Mouse (Mus musculus) C2C12 (cell line): Measurements from ENCODE around the gene Cmklr1. TPM values are rescaled to one million over a fixed set of nuclear protein-coding genes. Genes with fewer than 3 reads are reported as not detected.

Experiments
- H3K27me3 ChIP-seq: one replicate; pipeline ENCODE4 v1.6.1; 2011; ENCODE audit not compliant: control insufficient read depth, insufficient read depth, insufficient read length
- H3K36me3 ChIP-seq: one replicate; pipeline ENCODE4 v1.6.1; 2011; ENCODE audit not compliant: control insufficient read depth, insufficient read depth
- H3K4me3 ChIP-seq: one replicate; pipeline ENCODE4 v1.5.1; 2011; ENCODE audit warnings: mild to moderate bottlenecking, control low read depth; ENCODE audit not compliant: poor library complexity, insufficient read depth, severe bottlenecking
- H3K79me2 ChIP-seq: one replicate; pipeline ENCODE4 v1.6.1; 2011; ENCODE audit not compliant: control insufficient read depth, insufficient read depth
- H3K79me3 ChIP-seq: one replicate; pipeline ENCODE4 v1.6.1; 2011; ENCODE audit warnings: low read depth, control low read depth
- H3ac ChIP-seq: one replicate; pipeline ENCODE3; 2011; ENCODE audit warnings: low read depth; ENCODE audit not compliant: control insufficient read depth, insufficient read length
- CEBPB ChIP-seq: IDR thresholded peaks from one replicate; pipeline ENCODE4 v1.6.1; 2011; ENCODE audit warnings: low read depth, mild to moderate bottlenecking, control low read depth, moderate library complexity
- CTCF ChIP-seq: IDR thresholded peaks from one replicate; pipeline ENCODE4 v1.5.1; 2011; ENCODE audit not compliant: control insufficient read depth, insufficient read depth, insufficient read length
- FOSL1 ChIP-seq: IDR thresholded peaks from one replicate; pipeline ENCODE4 v1.8.0; 2011; ENCODE audit warnings: mild to moderate bottlenecking, low read length; ENCODE audit not compliant: poor library complexity, insufficient read depth, severe bottlenecking
- MAX ChIP-seq: IDR thresholded peaks from one replicate; pipeline ENCODE4 v1.6.1; 2011; ENCODE audit warnings: mild to moderate bottlenecking, control low read depth
- MYOD1 ChIP-seq: IDR thresholded peaks from one replicate; pipeline ENCODE4 v1.6.1; 2011; ENCODE audit warnings: low read depth; ENCODE audit not compliant: control insufficient read depth, insufficient read length
- MYOG ChIP-seq: IDR thresholded peaks from one replicate; pipeline ENCODE4 v1.6.1; 2011; ENCODE audit not compliant: control insufficient read depth, insufficient read length; ENCODE audit errors: extremely low read depth
- USF1 ChIP-seq: IDR thresholded peaks from one replicate; pipeline ENCODE4 v1.6.1; 2011; ENCODE audit warnings: low read depth, mild to moderate bottlenecking, control low read depth, moderate library complexity
- long read RNA-seq, 2 experiments: library from polyadenylated mRNA; unstranded; transcript quantifications; one replicate each; pipeline ENCODE4 v2.0.0; 2019 to 2020
- polyA plus RNA-seq: library from polyadenylated mRNA; unstranded; fragments of >200 nt; fragmentation: generic; extraction: Trizol; gene quantifications from one replicate; pipeline ENCODE4 v1.2.1, GENCODE M21; 2012; ENCODE audit warnings: missing spikeins

Cmklr1 gene
- 1.2 TPM for polyA plus RNA-seq
- long read RNA-seq, experiment 1, result 0 reads
- long read RNA-seq, experiment 2, result 0 reads

DNA sequence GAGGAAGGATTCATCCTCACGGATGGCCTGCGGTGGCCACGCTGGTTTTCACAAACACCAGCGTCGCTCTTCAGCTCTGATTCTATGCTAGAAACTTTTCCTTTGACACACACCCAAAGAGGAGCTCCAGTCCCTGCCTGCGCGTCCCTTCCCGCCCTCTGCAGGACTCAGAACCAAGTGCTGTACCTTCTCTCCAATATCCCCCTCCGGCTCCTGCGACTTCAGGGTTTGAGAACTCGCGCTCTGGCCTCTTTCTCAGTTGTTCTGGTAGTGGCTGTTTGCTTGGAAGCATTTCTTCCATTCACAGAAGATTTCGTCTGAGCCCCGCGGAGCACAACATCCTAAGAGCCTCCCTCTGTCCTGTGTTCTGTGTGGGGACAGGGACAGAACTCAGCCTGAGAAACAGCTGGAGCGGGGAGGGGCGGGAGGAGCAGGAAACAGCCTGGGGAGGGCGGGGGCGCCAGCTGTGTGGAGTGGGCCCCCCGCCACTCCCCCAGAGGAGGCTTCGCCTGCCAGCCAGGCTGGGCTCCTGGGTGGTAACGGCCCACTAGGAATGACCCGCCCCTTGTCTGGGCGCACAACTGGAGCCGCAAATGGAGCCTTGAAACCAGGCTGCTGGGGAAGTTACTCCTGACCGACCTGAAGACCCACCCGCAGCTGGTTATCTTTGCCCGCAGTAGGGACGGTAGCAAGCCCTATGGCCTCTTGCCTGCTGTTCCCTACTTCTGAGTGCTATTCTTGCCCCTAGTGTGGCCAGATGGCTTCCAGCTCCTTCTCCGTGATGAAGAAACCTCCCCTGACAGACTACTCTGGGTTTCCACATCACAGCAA lies at the start of gene Cmklr1:
Cmklr1 (minus strand) TSS at position 392 of the 831 bp plus-strand sequence.
- no peak within 1 kb of the TSS for H3K4me3 ChIP-seq
- H3K79me2 ChIP-seq, result no peaks in the 10 kb centered on the region
- H3ac ChIP-seq, result no peak within 1 kb of the TSS
- H3K36me3 ChIP-seq, result no peaks in the 10 kb centered on the region
- H3K27me3 ChIP-seq, result peaks cover 3% of the 10 kb centered on the region
- no peak for TF ChIP-seq CEBPB
- TF ChIP-seq MAX, result no peak
- TF ChIP-seq MYOD1, result no peak
- TF ChIP-seq FOSL1, result no peak
- TF ChIP-seq USF1, result no peak
- TF ChIP-seq MYOG, result no peak
- no peak for TF ChIP-seq CTCF
- no peaks in the 10 kb centered on the region for H3K79me3 ChIP-seq

GRCm38 (mm10) chr5:113694415-113694814 lies 44.2 kb upstream of the Cmklr1 start:
- Histone ChIP-seq H3K79me2 (no peaks in the 10 kb centered on the region), H3ac (no peak overlapping the region), H3K27me3 (peaks cover 33% of the 10 kb centered on the region), H3K79me3 (no peaks in the 10 kb centered on the region), H3K36me3 (no peaks in the 10 kb centered on the region), H3K4me3 (no peak overlapping the region)
- TF ChIP-seq USF1 (no peak), CTCF (no peak)

- H3K4me3 ChIP-seq, result no peak overlapping the region
- H3K36me3 ChIP-seq, result no peaks in the 10 kb centered on the region
- H3K79me3 ChIP-seq, result no peaks in the 10 kb centered on the region
- TF ChIP-seq MAX (no peak), USF1 (no peak), CTCF (no peak), MYOG (no peak), CEBPB (no peak), MYOD1 (no peak), FOSL1 (no peak)
- peaks cover 30% of the 10 kb centered on the region for H3K27me3 ChIP-seq
- no peak overlapping the region for H3ac ChIP-seq
- no peaks in the 10 kb centered on the region for H3K79me2 ChIP-seq
These were observed 43.8 kb upstream of the Cmklr1 start for GRCm38 (mm10) chr5:113694000-113694399.

GRCm38 (mm10) chr5:113693196-113693755 lies 43.0 kb upstream of the Cmklr1 start:
- Histone ChIP-seq H3K36me3 (no peaks in the 10 kb centered on the region), H3K79me3 (no peaks in the 10 kb centered on the region), H3K4me3 (no peak overlapping the region), H3ac (no peak overlapping the region), H3K79me2 (no peaks in the 10 kb centered on the region), H3K27me3 (peaks cover 30% of the 10 kb centered on the region)
- no peak for TF ChIP-seq MYOD1
- TF ChIP-seq CEBPB, result no peak

DNA sequence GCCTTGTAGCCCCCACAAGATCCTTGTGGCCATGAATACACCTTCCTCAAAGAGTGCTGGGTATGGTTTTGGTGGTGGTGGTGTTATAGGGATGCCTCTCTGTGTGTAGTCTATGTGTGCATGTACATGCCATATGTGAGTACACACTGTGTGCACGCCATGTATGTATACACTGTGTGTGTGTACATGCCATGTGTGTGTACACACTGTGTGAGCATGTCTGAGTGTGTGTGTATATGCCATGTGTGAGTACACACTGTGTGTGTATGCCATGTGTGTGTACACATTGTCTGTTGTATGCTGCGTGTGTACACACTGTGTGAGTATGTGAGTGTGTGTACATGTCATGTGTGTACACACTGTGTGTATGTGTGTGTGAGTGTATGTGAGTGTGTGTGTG lies 40.6 kb upstream of the Cmklr1 start:
- no peak for TF ChIP-seq MYOG
- no peak for TF ChIP-seq USF1
- TF ChIP-seq CEBPB, result no peak
- no peak for TF ChIP-seq MYOD1
- TF ChIP-seq CTCF, result no peak
- TF ChIP-seq FOSL1, result no peak
- Histone ChIP-seq H3K36me3 (no peaks in the 10 kb centered on the region), H3K79me2 (no peaks in the 10 kb centered on the region), H3K4me3 (no peak overlapping the region), H3K27me3 (peaks cover 9% of the 10 kb centered on the region), H3K79me3 (no peaks in the 10 kb centered on the region), H3ac (no peak overlapping the region)

- H3K4me3 ChIP-seq, result no peak overlapping the region
- no peaks in the 10 kb centered on the region for H3K79me3 ChIP-seq
- no peak overlapping the region for H3ac ChIP-seq
- peaks cover 4% of the 10 kb centered on the region for H3K27me3 ChIP-seq
- no peaks in the 10 kb centered on the region for H3K79me2 ChIP-seq
- TF ChIP-seq CEBPB, result no peak
- TF ChIP-seq USF1, result no peak
- no peak for TF ChIP-seq MYOG
- TF ChIP-seq CTCF, result no peak
- TF ChIP-seq MYOD1, result no peak
- no peak for TF ChIP-seq MAX
- no peak for TF ChIP-seq FOSL1
- H3K36me3 ChIP-seq, result no peaks in the 10 kb centered on the region
These were observed 39.9 kb upstream of the Cmklr1 start for GRCm38 (mm10) chr5:113690069-113690548.
